ENCODE assay signal across 23 mouse cellular contexts in the genomic region with DNA sequence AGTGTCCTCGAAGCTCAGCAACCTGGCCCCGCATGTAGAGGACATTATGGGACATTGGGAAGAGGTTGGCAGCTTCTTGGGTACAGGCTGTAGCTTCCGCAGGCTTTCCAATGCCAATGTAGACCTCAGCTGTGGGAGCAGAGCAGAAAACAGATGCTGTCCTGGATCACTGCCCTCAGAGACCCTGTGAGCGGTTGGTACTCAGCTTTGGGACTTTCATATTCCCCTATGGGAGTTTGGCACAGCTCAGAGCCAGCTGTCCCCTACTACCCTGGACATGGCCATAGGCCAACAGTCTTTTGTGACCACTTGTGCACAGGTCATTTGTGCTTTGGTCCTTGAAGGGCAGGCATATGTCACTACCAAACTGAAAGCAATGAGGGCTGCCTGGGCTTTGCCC.
A peak's percentile ranks its signal among the peaks of the same experiment; 100 is the strongest.
DNase-seq lines count a peak whose midpoint lies in the region; ATAC-seq and TF ChIP-seq lines count a peak whose summit lies in the region.
"Had no signal": no experiment of that assay in that cellular context is flagged by ENCODE, and none has a peak within 500 bp of the region (broad histone marks: within the 10 kb centered on the region; RNA-seq: fewer than 3 reads in every experiment).

No protein-coding gene starts in this region.

- no peak overlapping the region for H3K9ac ChIP-seq in hindbrain, embryonic 16.5 days (ENCODE audit: low read depth, low read length)
- H3K9ac ChIP-seq in hindbrain, embryonic 11.5 days (ENCODE audit: low read depth, low read length), result no peak overlapping the region
- H3K9ac ChIP-seq in midbrain, postnatal 0 days (replicated peaks; ENCODE audit: low read length, poor library complexity, severe bottlenecking), result no peak overlapping the region
- H3K9ac ChIP-seq in midbrain, embryonic 11.5 days (ENCODE audit: low read length), result no peak overlapping the region
- H3K9ac ChIP-seq: embryonic facial prominence, embryonic 12.5 days; heart, embryonic 12.5 days; kidney, embryonic 15.5 days; limb, embryonic 15.5 days; liver, embryonic 14.5 days; lung, embryonic 14.5 days had no signal

- TF ChIP-seq CTCF in midbrain, postnatal 0 days (IDR thresholded peaks at IDR 0.05), result no peak

- no peaks in the 10 kb centered on the region for H3K27me3 ChIP-seq in hindbrain, embryonic 16.5 days (replicated peaks; ENCODE audit: control insufficient read depth, insufficient read depth, low read length)
- H3K27me3 ChIP-seq in hindbrain, embryonic 11.5 days (ENCODE audit: control insufficient read depth, insufficient read depth, low read length), result no peaks in the 10 kb centered on the region
- H3K27me3 ChIP-seq in midbrain, postnatal 0 days (ENCODE audit: insufficient read depth, low read length), result no peaks in the 10 kb centered on the region
- H3K27me3 ChIP-seq in midbrain, embryonic 11.5 days (ENCODE audit: control insufficient read depth, insufficient read depth, low read length), result no peaks in the 10 kb centered on the region
- H3K27me3 ChIP-seq: embryonic facial prominence, embryonic 12.5 days; heart, embryonic 12.5 days; kidney, embryonic 15.5 days; limb, embryonic 15.5 days had no signal

- ATAC-seq in cerebellum, adult (ENCODE audit: insufficient number of reproducible peaks, low FRiP score, low TSS enrichment), result 0 out of 2 replicates have a peak, but pooled peaks have one; percentile 8
- peak; percentile 72 for ATAC-seq in hindbrain, embryonic 16.5 days
- ATAC-seq in hindbrain, embryonic 11.5 days (ENCODE audit: low FRiP score), result no peak
- ATAC-seq in midbrain, postnatal 0 days (ENCODE audit: low FRiP score), result peak; percentile 44; the same call in 1 of the 2 replicates
- ATAC-seq in midbrain, embryonic 11.5 days (ENCODE audit: low FRiP score), result no peak
- ATAC-seq: activated CD4-positive, CD25-positive, alpha-beta regulatory T cell, adult 4 months had no signal

- no peaks in the 10 kb centered on the region for H3K9me3 ChIP-seq in hindbrain, embryonic 16.5 days (ENCODE audit: control insufficient read depth, low read length)
- no peaks in the 10 kb centered on the region for H3K9me3 ChIP-seq in hindbrain, embryonic 11.5 days (ENCODE audit: control insufficient read depth, low read length)
- H3K9me3 ChIP-seq in midbrain, postnatal 0 days (ENCODE audit: low read length), result no peaks in the 10 kb centered on the region
- no peaks in the 10 kb centered on the region for H3K9me3 ChIP-seq in midbrain, embryonic 11.5 days (ENCODE audit: control insufficient read depth, low read length)
- H3K9me3 ChIP-seq: embryonic facial prominence, embryonic 12.5 days; heart, embryonic 12.5 days; kidney, embryonic 15.5 days; limb, embryonic 15.5 days had no signal

- H3K27ac ChIP-seq in hindbrain, embryonic 16.5 days (ENCODE audit: low read depth, low read length), result no peak overlapping the region
- no peak overlapping the region for H3K27ac ChIP-seq in hindbrain, embryonic 11.5 days (ENCODE audit: low read depth, low read length)
- H3K27ac ChIP-seq in midbrain, postnatal 0 days (ENCODE audit: low read depth, low read length), result no peak overlapping the region
- H3K27ac ChIP-seq in midbrain, embryonic 11.5 days (ENCODE audit: low read depth, low read length), result no peak overlapping the region
- H3K27ac ChIP-seq: embryonic facial prominence, embryonic 12.5 days; kidney, embryonic 15.5 days; limb, embryonic 15.5 days; liver, embryonic 14.5 days; stomach, postnatal 0 days had no signal

- DNase-seq in cerebellum, adult 11 months, result no peak
- DNase-seq in hindbrain, embryonic 11.5 days (ENCODE audit: low spot score), result no peak
- DNase-seq in midbrain, postnatal 0 days (ENCODE audit: low spot score), result peak; percentile 74
- DNase-seq in midbrain, embryonic 11.5 days (ENCODE audit: low spot score, missing footprints), result no peak
- no peak for DNase-seq in ovary, postnatal 36 days (ENCODE audit: low spot score)
- no peak for DNase-seq in right cerebral cortex, postnatal 4 days
- DNase-seq: adrenal gland, adult 8-10 months; gastrocnemius, postnatal 14 days; heart, adult 18-20 months; heart, postnatal 10 days; kidney, adult 11 months; kidney, postnatal 36 days; layer of hippocampus, adult 9-11 months; lung, embryonic 14.5 days had no signal

- peaks cover 3% of the 10 kb centered on the region for H3K36me3 ChIP-seq in hindbrain, embryonic 16.5 days (ENCODE audit: control insufficient read depth, insufficient read depth, low read length)
- H3K36me3 ChIP-seq in hindbrain, embryonic 11.5 days (ENCODE audit: control insufficient read depth, insufficient read depth, low read length), result peaks cover 3% of the 10 kb centered on the region; the same call in 1 of the 2 replicates
- H3K36me3 ChIP-seq in midbrain, postnatal 0 days (ENCODE audit: insufficient read depth, low read length), result peaks cover 41% of the 10 kb centered on the region
- H3K36me3 ChIP-seq in midbrain, embryonic 11.5 days (ENCODE audit: control insufficient read depth, insufficient read depth, low read length), result no peaks in the 10 kb centered on the region; the same call in 1 of the 2 replicates

- H3K4me2 ChIP-seq in hindbrain, embryonic 16.5 days (ENCODE audit: low read length), result no peak overlapping the region
- H3K4me2 ChIP-seq in hindbrain, embryonic 11.5 days (replicated peaks; ENCODE audit: low read depth, low read length), result no peak overlapping the region
- H3K4me2 ChIP-seq in midbrain, postnatal 0 days (ENCODE audit: low read depth, low read length, poor library complexity, severe bottlenecking), result no peak overlapping the region
- H3K4me2 ChIP-seq in midbrain, embryonic 11.5 days, result no peak overlapping the region
- H3K4me2 ChIP-seq: embryonic facial prominence, embryonic 12.5 days; heart, embryonic 12.5 days; kidney, embryonic 15.5 days; limb, embryonic 15.5 days; lung, embryonic 14.5 days had no signal

- H3K4me1 ChIP-seq in hindbrain, embryonic 16.5 days (ENCODE audit: control insufficient read depth, insufficient read depth, low read depth, low read length), result peaks cover 6% of the 10 kb centered on the region
- 0 out of 2 replicates have a peak, but pooled peaks cover 3% of the 10 kb centered on the region for H3K4me1 ChIP-seq in hindbrain, embryonic 11.5 days (replicated peaks; ENCODE audit: control insufficient read depth, insufficient read depth, low read length)
- no peaks in the 10 kb centered on the region for H3K4me1 ChIP-seq in midbrain, postnatal 0 days (ENCODE audit: insufficient read depth, low read length)
- no peaks in the 10 kb centered on the region for H3K4me1 ChIP-seq in midbrain, embryonic 11.5 days (ENCODE audit: control insufficient read depth, insufficient read depth, low read length)
- H3K4me1 ChIP-seq: embryonic facial prominence, embryonic 12.5 days; heart, embryonic 12.5 days; kidney, embryonic 15.5 days; limb, embryonic 15.5 days had no signal

- 66% methylated on average over 4 of the region's 4 CpGs for WGBS in hindbrain, embryonic 16.5 days
- 92% methylated on average over 4 of the region's 4 CpGs for WGBS in hindbrain, embryonic 11.5 days
- 82% methylated on average over 4 of the region's 4 CpGs for WGBS in midbrain, postnatal 0 days
- WGBS in midbrain, embryonic 11.5 days, result 96% methylated on average over 4 of the region's 4 CpGs

- no peak overlapping the region for H3K4me3 ChIP-seq in hindbrain, embryonic 16.5 days (ENCODE audit: low read length)
- no peak overlapping the region for H3K4me3 ChIP-seq in hindbrain, embryonic 11.5 days (ENCODE audit: low read depth, low read length)
- no peak overlapping the region for H3K4me3 ChIP-seq in midbrain, postnatal 0 days (ENCODE audit: low read depth, low read length)
- H3K4me3 ChIP-seq in midbrain, embryonic 11.5 days (ENCODE audit: low read depth, low read length), result no peak overlapping the region
- H3K4me3 ChIP-seq: embryonic facial prominence, embryonic 12.5 days; heart, embryonic 12.5 days; kidney, embryonic 15.5 days; limb, embryonic 15.5 days had no signal

Comparison
In these comparisons a context has a peak if more than half of its experiments do, and no peak if none do; other contexts are left out.
1. ATAC-seq: peak in cerebellum, adult (single experiment), hindbrain, embryonic 16.5 days (single experiment) and midbrain, postnatal 0 days (single experiment); none in hindbrain, embryonic 11.5 days (single experiment) and midbrain, embryonic 11.5 days (single experiment).